Mouse (Mus musculus) erythroblast, embryonic 14.5 days (primary cell): ENCODE results near the gene Rtbdn. TPM values are rescaled to one million over a fixed set of nuclear protein-coding genes. Genes with fewer than 3 reads are reported as not detected.
"Not testable (repeated sequence)": the region's sequence is repeated elsewhere in the genome, so short reads cannot be mapped to it uniquely, and the experiment has no call there.

ENCODE experiments used
- H3K27me3 ChIP-seq: 2 replicates; pipeline ENCODE4 v1.6.1; 2012; ENCODE audit warnings: inconsistent platforms; ENCODE audit not compliant: control insufficient read depth
- H3K36me3 ChIP-seq: 2 replicates; pipeline ENCODE4 v1.6.1; 2012; ENCODE audit warnings: mild to moderate bottlenecking, inconsistent platforms; ENCODE audit not compliant: control insufficient read depth
- H3K4me1 ChIP-seq: 2 replicates; pipeline ENCODE4 v1.6.1; 2012; ENCODE audit warnings: inconsistent platforms; ENCODE audit not compliant: control insufficient read depth
- H3K4me3 ChIP-seq: replicated peaks from 2 replicates; pipeline ENCODE3; 2012; ENCODE audit warnings: moderate library complexity, mild to moderate bottlenecking, inconsistent platforms
- H3K9me3 ChIP-seq: 2 replicates; pipeline ENCODE4 v1.6.1; 2012; ENCODE audit warnings: low read length, inconsistent platforms, mixed read lengths; ENCODE audit not compliant: control insufficient read depth
- GATA1 ChIP-seq: IDR thresholded peaks from 2 replicates; pipeline ENCODE4 v1.6.1; 2012; ENCODE audit warnings: low read length, inconsistent platforms, mixed read lengths
- TAL1 ChIP-seq: IDR thresholded peaks from 3 replicates; pipeline ENCODE4 v1.6.1; 2012; ENCODE audit warnings: low read length, inconsistent platforms, mixed read lengths
- polyA plus RNA-seq: library from polyadenylated mRNA; stranded (reverse); fragments of >175 nt; gene quantifications from 2 replicates; pipeline ENCODE4 v1.2.3, GENCODE M21; 2012

Rtbdn gene
- not detected in 2 replicates for polyA plus RNA-seq

DNA sequence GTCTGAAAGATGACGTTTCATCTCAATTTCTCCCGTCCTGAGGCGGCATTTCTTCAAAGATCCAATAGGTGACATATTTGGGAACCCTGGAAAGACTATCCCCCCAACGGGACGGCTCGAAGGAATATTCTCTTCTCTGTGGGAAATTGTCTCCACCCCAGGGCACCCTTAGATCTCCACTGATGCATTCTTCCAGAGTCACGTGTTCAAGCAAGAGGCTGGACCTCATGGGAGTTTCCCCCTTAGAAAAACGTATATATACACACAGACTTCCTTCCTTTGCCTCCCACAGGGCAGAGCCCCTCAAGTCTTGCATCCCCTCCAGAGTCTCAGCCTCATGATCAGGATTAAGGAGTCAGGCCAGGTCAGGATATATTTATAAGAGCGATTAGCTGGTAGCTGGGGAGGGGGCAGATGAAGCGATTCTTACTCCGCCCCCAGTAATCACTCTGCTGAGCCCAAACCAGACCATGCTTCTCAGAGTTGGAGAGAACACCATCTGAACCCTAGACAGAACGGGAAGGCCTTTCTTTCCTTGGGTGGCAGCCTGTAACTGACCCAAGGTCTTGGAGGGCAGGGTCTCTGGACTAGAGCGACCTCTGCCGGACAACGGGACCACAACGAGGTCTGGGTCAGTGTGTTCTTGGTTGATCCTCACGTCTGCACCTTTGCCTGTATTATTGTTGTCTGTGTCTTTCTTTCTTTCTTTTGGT, at the start of gene Rtbdn:
Rtbdn (plus strand) TSS at position 464 of the 713 bp plus-strand sequence.
- TF ChIP-seq GATA1 (no peak), TAL1 (no peak)
- H3K27me3 ChIP-seq = peaks cover 94% of the 10 kb centered on the region
- H3K9me3 ChIP-seq = peaks cover 21% of the 10 kb centered on the region; the same call in 1 of the 2 replicates
- peaks cover 20% of the 10 kb centered on the region for H3K4me1 ChIP-seq
- H3K36me3 ChIP-seq = no peaks in the 10 kb centered on the region
- H3K4me3 ChIP-seq = no peak within 1 kb of the TSS

DNA sequence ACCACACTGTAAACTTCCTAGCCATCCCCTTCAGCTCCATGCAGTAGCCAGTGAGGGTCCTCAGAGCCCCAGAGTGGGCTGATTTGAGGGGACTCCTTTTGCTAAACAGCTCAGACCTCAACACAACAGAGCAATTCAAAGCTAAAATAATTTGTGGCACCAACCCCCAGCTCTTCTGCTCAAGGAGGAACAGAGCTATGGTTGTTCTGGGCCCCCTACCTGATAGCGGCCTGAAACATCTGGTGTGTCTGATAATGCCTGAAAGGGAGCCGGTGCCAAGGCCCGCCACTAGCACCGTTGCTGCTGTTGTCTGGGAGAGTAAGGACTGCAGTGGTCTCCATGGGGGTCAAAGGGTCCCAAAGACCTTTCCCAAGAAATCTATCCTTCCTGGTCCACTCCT, 45.7 kb upstream of the Rtbdn start:
- no peaks in the 10 kb centered on the region for H3K9me3 ChIP-seq
- H3K4me3 ChIP-seq = peak overlapping the region; percentile 74
- TF ChIP-seq TAL1 (peak; percentile 91), GATA1 (peak; percentile 90)
- H3K36me3 ChIP-seq = peaks cover 74% of the 10 kb centered on the region
- no peaks in the 10 kb centered on the region for H3K27me3 ChIP-seq
- peaks cover 76% of the 10 kb centered on the region for H3K4me1 ChIP-seq

DNA sequence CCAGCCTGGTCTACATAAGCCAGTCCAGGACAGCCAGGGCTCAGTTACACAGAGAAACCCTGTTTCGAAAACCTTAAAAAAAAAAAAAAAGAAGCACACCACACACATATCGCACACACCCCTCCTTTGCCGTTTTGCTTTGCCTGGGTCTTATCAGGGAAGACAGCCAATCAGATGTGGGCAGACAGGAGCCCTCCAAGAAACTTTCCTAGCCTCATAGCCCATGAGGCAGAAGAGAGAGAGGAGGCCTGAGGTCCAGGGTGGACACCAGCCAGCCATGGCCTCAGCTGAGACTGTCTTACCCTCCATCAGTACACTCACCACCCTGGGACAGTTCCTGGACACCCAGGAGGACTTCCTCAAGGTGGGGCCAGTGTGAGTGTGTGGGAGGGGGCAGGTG, 45.0 kb upstream of the Rtbdn start, which contains the start of gene Klf1:
Klf1 (plus strand) TSS at position 177 of the 400 bp plus-strand sequence.
- peak; percentile 31; the same call in 1 of the 3 replicates for TF ChIP-seq TAL1
- peak; percentile 79 for TF ChIP-seq GATA1
- H3K9me3 ChIP-seq = no peaks in the 10 kb centered on the region
- peak within 1 kb of the TSS; percentile 74 for H3K4me3 ChIP-seq
- H3K27me3 ChIP-seq = no peaks in the 10 kb centered on the region
- peaks cover 73% of the 10 kb centered on the region for H3K4me1 ChIP-seq
- peaks cover 74% of the 10 kb centered on the region for H3K36me3 ChIP-seq

DNA sequence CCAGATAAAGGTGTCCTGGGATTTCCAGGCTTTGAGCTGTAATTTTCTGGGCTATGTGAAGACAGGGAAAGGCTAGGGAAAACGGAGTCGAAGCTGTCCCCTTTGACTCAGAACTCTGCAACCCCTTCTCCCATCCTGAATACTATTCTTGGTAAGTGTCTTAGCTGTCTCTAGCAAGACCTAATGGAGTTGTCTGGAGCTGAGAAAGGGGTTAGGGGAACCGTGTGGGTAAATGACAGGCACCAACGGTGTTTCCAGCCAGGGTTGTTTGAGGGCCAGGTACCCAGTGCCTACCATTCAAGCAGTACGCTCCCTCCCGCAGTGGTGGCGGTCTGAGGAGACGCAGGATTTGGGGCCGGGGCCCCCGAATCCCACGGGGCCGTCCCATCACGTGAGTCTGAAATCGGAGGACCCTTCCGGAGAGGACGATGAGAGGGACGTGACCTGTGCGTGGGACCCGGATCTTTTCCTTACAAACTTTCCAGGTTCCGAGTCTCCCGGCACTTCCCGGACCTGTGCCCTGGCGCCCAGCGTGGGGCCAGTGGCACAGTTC, 44.3 kb upstream of the Rtbdn start:
- H3K36me3 ChIP-seq = peaks cover 76% of the 10 kb centered on the region
- no peak for TF ChIP-seq GATA1
- TF ChIP-seq TAL1 = no peak
- peaks cover 76% of the 10 kb centered on the region for H3K4me1 ChIP-seq
- no peaks in the 10 kb centered on the region for H3K9me3 ChIP-seq
- H3K27me3 ChIP-seq = no peaks in the 10 kb centered on the region
- H3K4me3 ChIP-seq = peak overlapping the region; percentile 74

DNA sequence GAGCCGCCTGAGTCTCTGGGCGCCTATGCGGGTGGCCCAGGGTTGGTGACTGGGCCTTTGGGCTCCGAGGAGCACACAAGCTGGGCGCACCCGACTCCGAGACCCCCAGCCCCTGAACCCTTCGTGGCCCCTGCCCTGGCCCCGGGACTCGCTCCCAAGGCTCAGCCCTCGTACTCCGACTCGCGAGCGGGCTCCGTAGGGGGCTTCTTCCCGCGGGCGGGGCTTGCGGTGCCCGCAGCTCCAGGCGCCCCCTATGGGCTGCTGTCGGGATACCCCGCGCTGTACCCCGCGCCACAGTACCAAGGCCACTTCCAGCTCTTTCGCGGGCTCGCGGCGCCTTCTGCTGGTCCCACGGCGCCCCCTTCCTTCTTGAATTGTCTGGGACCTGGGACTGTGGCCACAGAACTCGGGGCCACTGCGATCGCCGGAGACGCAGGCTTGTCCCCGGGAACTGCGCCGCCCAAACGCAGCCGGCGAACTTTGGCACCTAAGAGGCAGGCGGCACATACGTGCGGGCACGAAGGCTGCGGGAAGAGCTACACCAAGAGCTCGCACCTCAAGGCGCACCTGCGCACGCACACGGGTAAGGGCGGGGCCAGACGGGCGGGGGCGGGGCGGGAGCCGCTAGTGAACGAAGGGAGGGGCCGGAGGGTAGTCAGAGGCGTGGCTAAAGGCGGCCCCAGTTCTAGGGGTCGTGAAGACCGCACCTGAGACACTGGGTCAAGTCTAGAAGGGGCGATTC, 43.7 kb upstream of the Rtbdn start:
- TF ChIP-seq GATA1 (no peak), TAL1 (no peak)
- Histone ChIP-seq H3K36me3 (peaks cover 79% of the 10 kb centered on the region), H3K4me1 (peaks cover 74% of the 10 kb centered on the region), H3K9me3 (no peaks in the 10 kb centered on the region), H3K4me3 (peak overlapping the region; percentile 74), H3K27me3 (no peaks in the 10 kb centered on the region)

DNA sequence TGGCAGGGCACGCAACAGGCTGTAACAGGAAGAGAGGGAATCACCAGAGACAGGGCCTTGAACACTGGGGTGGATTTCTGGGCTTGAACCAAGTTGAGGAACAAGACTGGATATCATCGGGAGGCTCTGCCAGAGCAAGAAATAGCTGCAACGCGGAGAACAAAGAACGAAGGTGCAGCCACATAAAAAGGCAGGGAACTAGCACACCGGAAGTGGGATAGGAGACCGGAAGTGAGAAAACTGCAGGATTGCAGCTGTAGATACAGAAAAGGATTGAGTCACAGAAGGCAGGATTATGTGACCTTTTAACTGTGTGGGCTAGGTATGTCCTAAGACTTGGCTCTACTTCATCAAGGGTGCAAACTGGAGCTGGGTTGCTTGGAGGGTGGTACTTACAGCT, 42.4 kb upstream of the Rtbdn start:
- no peak for TF ChIP-seq GATA1
- no peak for TF ChIP-seq TAL1
- Histone ChIP-seq H3K4me3 (peak overlapping the region; percentile 59), H3K4me1 (peaks cover 73% of the 10 kb centered on the region), H3K9me3 (no peaks in the 10 kb centered on the region), H3K36me3 (peaks cover 71% of the 10 kb centered on the region), H3K27me3 (no peaks in the 10 kb centered on the region)

DNA sequence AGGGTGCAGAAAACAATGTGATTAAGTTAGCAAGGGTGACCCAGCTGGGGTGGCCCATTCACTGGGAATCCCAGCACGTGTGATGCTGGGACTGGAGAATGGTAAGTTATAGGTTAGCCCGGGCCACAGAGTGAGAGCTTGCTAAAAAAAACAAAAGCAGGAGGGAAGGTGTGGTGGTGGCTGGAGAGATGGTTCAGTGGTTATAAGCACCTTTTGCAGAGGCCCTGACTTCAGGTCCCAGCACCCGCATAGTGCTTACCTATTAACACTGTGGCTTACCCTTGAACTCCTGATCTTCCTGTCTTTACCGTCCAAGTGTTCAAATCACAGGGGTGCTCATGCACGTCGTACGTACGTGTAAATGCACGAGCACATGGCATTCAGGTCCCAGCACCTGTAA, 39.8 kb upstream of the Rtbdn start:
- H3K4me1 ChIP-seq = peaks cover 70% of the 10 kb centered on the region
- peaks cover 5% of the 10 kb centered on the region for H3K27me3 ChIP-seq
- peaks cover 84% of the 10 kb centered on the region for H3K36me3 ChIP-seq
- peak overlapping the region; percentile 20 for H3K4me3 ChIP-seq
- H3K9me3 ChIP-seq = no peaks in the 10 kb centered on the region
- TF ChIP-seq TAL1 (no peak), GATA1 (no peak)

DNA sequence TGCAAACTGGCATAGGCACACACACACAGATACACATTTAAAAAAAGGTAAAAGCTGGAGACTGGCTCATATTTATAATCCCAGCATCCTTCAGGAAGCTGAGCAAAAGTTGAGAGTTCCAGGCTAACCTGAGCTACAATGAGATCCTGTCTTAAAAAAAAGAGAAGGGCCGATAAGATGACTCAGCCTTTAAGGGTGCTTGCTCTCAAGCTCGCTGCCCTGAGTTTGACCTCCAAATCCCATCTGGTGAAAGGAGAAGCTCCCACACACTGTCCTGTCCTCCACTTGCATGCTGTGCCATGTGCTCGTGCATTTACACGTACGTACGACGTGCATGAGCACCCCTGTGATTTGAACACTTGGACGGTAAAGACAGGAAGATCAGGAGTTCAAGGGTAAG, 39.3 kb upstream of the Rtbdn start:
- TF ChIP-seq TAL1 = no peak
- no peak for TF ChIP-seq GATA1
- Histone ChIP-seq H3K9me3 (no peaks in the 10 kb centered on the region), H3K4me1 (peaks cover 75% of the 10 kb centered on the region), H3K36me3 (peaks cover 83% of the 10 kb centered on the region), H3K4me3 (peak overlapping the region; percentile 31), H3K27me3 (peaks cover 9% of the 10 kb centered on the region)

DNA sequence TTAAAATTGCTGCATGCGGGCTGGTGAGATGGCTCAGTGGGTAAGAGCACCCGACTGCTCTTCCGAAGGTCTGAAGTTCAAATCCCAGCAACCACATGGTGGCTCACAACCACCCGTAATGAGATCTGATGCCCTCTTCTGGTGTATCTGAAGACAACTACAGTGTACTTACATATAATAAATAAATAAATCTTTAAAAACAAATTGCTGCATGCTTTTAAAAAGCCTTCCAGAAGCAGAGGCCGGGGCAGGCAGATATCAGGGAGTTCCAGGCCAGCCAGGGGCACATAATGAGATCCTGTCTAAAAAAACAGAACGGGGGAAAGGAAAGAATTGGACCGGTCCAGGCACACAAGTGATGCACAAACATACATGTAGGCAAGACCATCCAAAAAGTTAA, 38.8 kb upstream of the Rtbdn start:
- H3K9me3 ChIP-seq = not testable (repeated sequence)
- peaks cover 80% of the 10 kb centered on the region for H3K4me1 ChIP-seq
- peaks cover 78% of the 10 kb centered on the region for H3K36me3 ChIP-seq
- H3K4me3 ChIP-seq = peak overlapping the region; percentile 72
- peaks cover 14% of the 10 kb centered on the region for H3K27me3 ChIP-seq
